Mouse (Mus musculus) forebrain, embryonic 15.5 days (tissue): ENCODE results near the gene Spin1. TPM values are rescaled to one million over a fixed set of nuclear protein-coding genes. Genes with fewer than 3 reads are reported as not detected.

Experiments used
- ATAC-seq: fragments of 200-750 bp; cut with Nextera tagmentation; replicated peaks from 2 replicates; pipeline ENCODE4 v1.8.0; 2017; ENCODE audit warnings: mild to moderate bottlenecking, moderate TSS enrichment, moderate library complexity
- H3K27ac ChIP-seq: fragments of 300-500 bp; sonication (generic); replicated peaks from 2 replicates; pipeline ENCODE4 v1.5.1; 2015; ENCODE audit warnings: mild to moderate bottlenecking, inconsistent platforms
- H3K27me3 ChIP-seq: fragments of 300-500 bp; sonication (generic); 2 replicates; pipeline ENCODE4 v1.6.1; 2015; ENCODE audit warnings: inconsistent platforms
- H3K36me3 ChIP-seq: fragments of 300-500 bp; sonication (generic); 2 replicates; pipeline ENCODE4 v1.6.1; 2015; ENCODE audit warnings: mild to moderate bottlenecking, inconsistent platforms
- H3K4me1 ChIP-seq: fragments of 300-500 bp; sonication (generic); 2 replicates; pipeline ENCODE4 v1.6.1; 2015; ENCODE audit warnings: inconsistent platforms
- H3K4me2 ChIP-seq: fragments of 300-500 bp; sonication (generic); replicated peaks from 2 replicates; pipeline ENCODE4 v1.6.1; 2015; ENCODE audit warnings: mild to moderate bottlenecking, inconsistent platforms
- H3K4me3 ChIP-seq: fragments of 300-500 bp; sonication (generic); 2 replicates; pipeline ENCODE4 v1.5.1; 2015; ENCODE audit warnings: mild to moderate bottlenecking, inconsistent platforms
- H3K9ac ChIP-seq: fragments of 300-500 bp; sonication (generic); replicated peaks from 2 replicates; pipeline ENCODE4 v1.6.1; 2015; ENCODE audit warnings: mild to moderate bottlenecking, inconsistent platforms
- H3K9me3 ChIP-seq: fragments of 300-500 bp; sonication (generic); 2 replicates; pipeline ENCODE4 v1.6.1; 2016; ENCODE audit warnings: inconsistent platforms
- WGBS: fragments of 180-500 bp; shearing (Covaris S2); methylation state at CpG from one replicate; pipeline ENCODE4 v1.1.7; 2015; ENCODE audit warnings: mixed read lengths; 5-methylcytosine and 5-hydroxymethylcytosine counted together
- polyA plus RNA-seq: library from polyadenylated mRNA; unstranded; fragments of >200 nt; fragmentation: Nextera tagmentation; extraction: Ambion mirVana; gene quantifications from 2 replicates; pipeline ENCODE4 v1.2.1, GENCODE M21; 2015

Spin1 gene
- polyA plus RNA-seq, 1 experiment from 2014 or later = 177 TPM

- no peaks in the 10 kb centered on the region for H3K27me3 ChIP-seq
- no peak overlapping the region for H3K4me2 ChIP-seq
- H3K27ac ChIP-seq = no peak overlapping the region
- H3K9me3 ChIP-seq = no peaks in the 10 kb centered on the region
- H3K4me1 ChIP-seq = no peaks in the 10 kb centered on the region
- no peaks in the 10 kb centered on the region for H3K36me3 ChIP-seq
- WGBS = 76% methylated on average over 3 of the region's 3 CpGs
- ATAC-seq = no peak
- H3K9ac ChIP-seq = no peak overlapping the region
- no peak overlapping the region for H3K4me3 ChIP-seq
Measured at GRCm38 (mm10) chr13:51184896-51185295, 84.2 kb downstream of the Spin1 start.

DNA sequence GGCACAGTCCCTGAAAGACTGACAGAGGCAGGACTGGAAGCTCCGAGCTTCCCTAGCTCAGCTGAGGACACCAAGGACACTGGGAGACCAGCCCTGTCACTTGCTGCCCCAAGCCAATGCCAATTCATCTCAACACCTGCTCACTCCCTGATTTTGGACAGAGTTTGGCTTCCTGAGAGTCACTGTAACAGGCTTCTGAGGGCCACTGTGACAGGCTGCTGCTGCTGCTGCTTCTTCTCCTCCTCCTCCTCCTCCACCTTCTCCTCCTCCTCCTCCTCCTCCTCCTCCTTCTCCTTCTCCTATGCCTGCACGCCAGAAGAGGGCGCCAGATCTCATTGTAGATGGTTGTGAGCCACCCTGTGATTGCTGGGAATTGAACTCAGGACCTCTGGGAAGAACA, 89.7 kb downstream of the Spin1 start:
- no peaks in the 10 kb centered on the region for H3K27me3 ChIP-seq
- H3K9ac ChIP-seq = no peak overlapping the region
- WGBS = 63% methylated on average over 3 of the region's 3 CpGs
- no peaks in the 10 kb centered on the region for H3K9me3 ChIP-seq
- no peaks in the 10 kb centered on the region for H3K36me3 ChIP-seq
- H3K4me2 ChIP-seq = no peak overlapping the region
- ATAC-seq = no peak
- no peaks in the 10 kb centered on the region for H3K4me1 ChIP-seq
- no peak overlapping the region for H3K4me3 ChIP-seq
- H3K27ac ChIP-seq = no peak overlapping the region

DNA sequence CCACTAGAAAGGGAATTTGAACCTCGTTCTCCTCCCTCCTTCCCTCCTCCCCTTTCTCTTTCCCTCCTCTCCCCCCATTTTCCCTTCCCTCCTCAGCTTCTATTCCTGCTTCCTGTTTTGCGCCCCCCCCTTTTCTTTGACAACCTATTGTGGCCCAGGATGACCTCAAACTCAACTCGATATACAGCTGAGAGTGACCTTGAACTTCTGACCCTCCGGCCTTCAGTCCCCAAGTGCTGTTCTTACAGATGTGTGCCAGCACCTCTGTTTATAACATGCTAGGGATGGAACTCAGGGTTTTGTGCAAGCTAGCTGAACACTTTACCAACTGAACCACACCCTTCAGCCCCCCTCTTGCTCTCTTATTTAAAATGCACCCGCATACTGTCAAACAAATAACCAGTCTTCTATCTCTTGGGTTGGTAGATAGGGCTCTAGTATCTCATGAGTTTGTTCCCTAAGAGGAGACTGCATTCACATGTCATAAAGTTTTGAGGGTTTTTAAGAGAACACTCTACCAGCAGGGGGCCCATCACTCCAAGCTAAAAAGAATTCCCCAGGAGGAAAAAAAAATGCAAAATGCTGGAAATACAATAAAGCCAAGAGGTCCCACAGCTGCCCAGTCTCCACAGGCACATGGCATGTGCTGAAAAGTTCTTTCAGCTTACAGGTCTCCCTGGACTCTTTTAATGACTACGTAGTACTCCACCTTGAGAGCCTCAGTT, 90.9 kb downstream of the Spin1 start:
- no peaks in the 10 kb centered on the region for H3K4me1 ChIP-seq
- H3K9me3 ChIP-seq = no peaks in the 10 kb centered on the region
- H3K9ac ChIP-seq = no peak overlapping the region
- H3K36me3 ChIP-seq = no peaks in the 10 kb centered on the region
- ATAC-seq = no peak
- no peaks in the 10 kb centered on the region for H3K27me3 ChIP-seq
- WGBS = 88% methylated on average over 6 of the region's 6 CpGs
- H3K27ac ChIP-seq = no peak overlapping the region
- H3K4me2 ChIP-seq = no peak overlapping the region
- no peak overlapping the region for H3K4me3 ChIP-seq

DNA sequence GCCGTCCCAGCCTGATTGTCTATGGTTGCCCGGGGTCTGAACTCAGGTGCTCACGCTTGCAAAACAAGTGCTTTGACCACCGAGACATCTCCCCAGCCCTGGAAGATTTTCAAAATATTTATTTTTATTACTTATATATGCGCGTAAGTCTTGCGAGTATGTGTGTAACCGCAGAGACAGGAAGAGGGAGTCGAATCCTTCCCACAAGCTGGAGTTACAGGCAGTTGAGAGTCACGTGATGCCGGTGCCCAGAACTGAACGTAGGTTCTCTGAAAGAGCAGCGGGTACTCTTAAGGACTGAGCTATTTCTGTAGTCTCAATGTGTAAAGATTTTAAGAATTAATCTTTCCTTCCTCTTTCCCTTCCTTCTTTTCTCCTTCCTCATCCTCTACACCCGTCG, 93.2 kb downstream of the Spin1 start:
- no peaks in the 10 kb centered on the region for H3K9me3 ChIP-seq
- H3K27me3 ChIP-seq = no peaks in the 10 kb centered on the region
- H3K4me3 ChIP-seq = no peak overlapping the region
- no peak overlapping the region for H3K4me2 ChIP-seq
- no peak overlapping the region for H3K27ac ChIP-seq
- no peak overlapping the region for H3K9ac ChIP-seq
- WGBS = 91% methylated on average over 15 of the region's 15 CpGs
- no peak for ATAC-seq
- H3K36me3 ChIP-seq = no peaks in the 10 kb centered on the region
- H3K4me1 ChIP-seq = no peaks in the 10 kb centered on the region

DNA sequence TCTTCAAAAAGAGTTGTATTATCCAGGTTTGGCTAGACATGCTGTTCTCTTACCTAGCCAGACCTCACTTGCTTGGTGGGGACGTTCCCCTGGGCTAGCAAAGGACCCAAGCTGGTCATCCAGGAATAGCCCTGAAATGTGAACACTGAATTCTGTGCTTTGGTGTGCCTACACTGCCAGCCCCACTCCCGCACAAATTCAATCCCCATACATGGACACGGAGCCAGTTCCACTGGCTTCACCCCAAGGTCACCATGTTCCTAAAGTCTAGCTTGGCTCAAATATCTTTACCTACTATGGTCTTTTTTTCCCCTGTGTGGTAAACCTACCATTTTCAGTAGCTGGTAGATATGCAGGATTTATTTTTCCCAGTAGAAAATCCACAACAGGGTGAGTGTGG, 97.0 kb downstream of the Spin1 start:
- H3K9ac ChIP-seq = no peak overlapping the region
- no peak overlapping the region for H3K4me2 ChIP-seq
- WGBS = 97% methylated on average over 3 of the region's 3 CpGs
- no peak for ATAC-seq
- H3K27me3 ChIP-seq = no peaks in the 10 kb centered on the region
- no peak overlapping the region for H3K4me3 ChIP-seq
- H3K4me1 ChIP-seq = no peaks in the 10 kb centered on the region
- no peaks in the 10 kb centered on the region for H3K36me3 ChIP-seq
- H3K27ac ChIP-seq = no peak overlapping the region
- no peaks in the 10 kb centered on the region for H3K9me3 ChIP-seq

DNA sequence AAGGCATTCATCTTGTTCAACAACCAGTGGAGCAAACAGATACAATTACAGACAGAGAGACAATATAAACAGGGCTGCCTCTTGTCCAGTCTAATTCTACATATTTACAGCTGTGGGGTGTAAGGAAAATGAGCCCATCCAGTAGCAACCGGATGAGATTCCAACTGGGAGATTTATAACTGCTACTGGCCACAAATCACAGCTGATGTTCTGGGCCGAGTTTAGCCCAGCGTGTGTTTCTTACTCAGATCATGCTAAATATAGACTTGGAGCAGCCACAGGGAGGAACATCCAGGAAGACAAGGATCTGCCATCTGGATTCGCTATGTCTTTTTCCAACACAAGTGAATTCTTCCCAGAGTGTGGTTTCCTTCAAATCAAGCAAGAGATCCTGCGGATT, 97.5 kb downstream of the Spin1 start:
- Histone ChIP-seq H3K9me3 (no peaks in the 10 kb centered on the region), H3K27me3 (no peaks in the 10 kb centered on the region), H3K27ac (no peak overlapping the region), H3K36me3 (no peaks in the 10 kb centered on the region), H3K4me3 (no peak overlapping the region), H3K9ac (no peak overlapping the region), H3K4me2 (no peak overlapping the region), H3K4me1 (no peaks in the 10 kb centered on the region)
- 72% methylated on average over 5 of the region's 5 CpGs for WGBS
- no peak for ATAC-seq

Other genes with a start within 250 kb of the Spin1 start
- gene Nxnl2, start 70.1 kb downstream of the Spin1 start, polyA plus RNA-seq = 0.97 and 1.4 TPM in 2 replicates